Mouse (Mus musculus): ENCODE results near the gene Nap1l1.
A peak's percentile ranks its signal among the peaks of the same experiment; 100 is the strongest.

Gene Nap1l1

GRCm38 (mm10) chr10:111516804-111517436 is 43.9 kb downstream of the Nap1l1 start:
- DNase-seq = no peak

GRCm38 (mm10) chr10:111518350-111518749 is 45.3 kb downstream of the Nap1l1 start:
- no peak for DNase-seq

- peak; percentile 83 to 87 for DNase-seq
Observed at GRCm38 (mm10) chr10:111519620-111520370, 46.8 kb downstream of the Nap1l1 start.

GRCm38 (mm10) chr10:111520621-111521020 is 47.6 kb downstream of the Nap1l1 start:
- DNase-seq = peak; percentile 48 to 64

GRCm38 (mm10) chr10:111521636-111522035 is 48.6 kb downstream of the Nap1l1 start:
- peak in 1 of 2 experiments; percentile 55 for DNase-seq

GRCm38 (mm10) chr10:111522230-111522629 is 49.2 kb downstream of the Nap1l1 start:
- DNase-seq = peak in 1 of 2 experiments; percentile 8

- no peak for DNase-seq
Observed at GRCm38 (mm10) chr10:111523894-111524293, 50.9 kb downstream of the Nap1l1 start.

GRCm38 (mm10) chr10:111527057-111527456 is 54.0 kb downstream of the Nap1l1 start:
- peak; percentile 78 to 85 for DNase-seq

- DNase-seq = no peak
Observed at GRCm38 (mm10) chr10:111527613-111528012, 54.6 kb downstream of the Nap1l1 start.

- DNase-seq = no peak
Observed at GRCm38 (mm10) chr10:111528283-111528682, 55.3 kb downstream of the Nap1l1 start.

GRCm38 (mm10) chr10:111530398-111530797 is 57.4 kb downstream of the Nap1l1 start:
- no peak for DNase-seq

- DNase-seq = no peak
Observed at GRCm38 (mm10) chr10:111534691-111535090, 61.7 kb downstream of the Nap1l1 start.

GRCm38 (mm10) chr10:111537410-111537809 is 64.4 kb downstream of the Nap1l1 start:
- DNase-seq = no peak

- DNase-seq = no peak
Observed at GRCm38 (mm10) chr10:111539724-111540324, 66.8 kb downstream of the Nap1l1 start.

- no peak for DNase-seq
Observed at GRCm38 (mm10) chr10:111540678-111541077, 67.7 kb downstream of the Nap1l1 start.

- DNase-seq = no peak
Observed at GRCm38 (mm10) chr10:111543106-111543505, 70.1 kb downstream of the Nap1l1 start.

GRCm38 (mm10) chr10:111543781-111544260 is 70.8 kb downstream of the Nap1l1 start:
- peak in 1 of 2 experiments; percentile 24 for DNase-seq

- DNase-seq = no peak
Observed at GRCm38 (mm10) chr10:111544311-111544710, 71.3 kb downstream of the Nap1l1 start.

- DNase-seq = no peak
Observed at GRCm38 (mm10) chr10:111545648-111546047, 72.6 kb downstream of the Nap1l1 start.

Measured in cerebellum, postnatal 10 days (tissue).